Comparison of ENCODE assay signal across 14 mouse cellular contexts in the genomic region with DNA sequence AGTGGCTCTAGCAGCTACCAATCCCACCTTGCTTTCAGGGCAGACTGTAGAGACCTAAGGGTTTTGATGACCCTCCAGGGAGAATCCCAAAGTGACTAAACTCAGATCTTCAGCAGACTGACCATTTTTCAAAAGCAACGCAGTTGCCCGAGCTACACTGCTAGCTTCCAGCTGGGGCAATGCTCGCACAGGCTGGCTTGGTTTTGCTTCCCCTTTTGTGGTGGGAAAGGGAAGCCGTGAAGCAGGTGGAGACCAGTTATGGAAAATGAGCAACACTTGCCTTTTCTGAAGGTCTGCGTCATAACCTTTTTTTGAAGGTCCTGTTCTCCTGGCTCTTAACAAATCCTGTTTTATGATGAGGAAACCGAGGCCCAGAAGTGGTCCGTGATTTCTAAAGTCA.
DNase-seq lines count a peak whose midpoint lies in the region; ATAC-seq lines count a peak whose summit lies in the region.
"Had no signal": no experiment of that assay in that cellular context is flagged by ENCODE, and none has a peak within 500 bp of the region (broad histone marks: within the 10 kb centered on the region; RNA-seq: fewer than 3 reads in every experiment).

No protein-coding gene starts in this region.

- ATAC-seq in megakaryocyte, adult 5-6 weeks (ENCODE audit: poor library complexity, severe bottlenecking), result peak; percentile 86

- no peak overlapping the region for H3K4me3 ChIP-seq in embryonic facial prominence, embryonic 10.5 days
- H3K4me3 ChIP-seq: erythroblast, embryonic 14.5 days; heart, embryonic 12.5 days; limb, embryonic 12.5 days; midbrain, embryonic 12.5 days had no signal

- H3K4me1 ChIP-seq in embryonic facial prominence, embryonic 10.5 days, result no peaks in the 10 kb centered on the region
- H3K4me1 ChIP-seq: heart, embryonic 12.5 days; midbrain, embryonic 12.5 days had no signal

- DNase-seq in kidney, adult 11 months, result peak; percentile 3
- no peak for DNase-seq in kidney, postnatal 4 days
- peak; percentile 83 for DNase-seq in A20 (ENCODE audit: low read depth, low spot score)
- DNase-seq in brain, adult 2 months (ENCODE audit: low read depth, low spot score), result peak; percentile 13
- no peak for DNase-seq in thymus, postnatal 0 days (ENCODE audit: low spot score)
- no peak for DNase-seq in thymus, postnatal 25 days
- DNase-seq in embryonic facial prominence, embryonic 10.5 days (ENCODE audit: low spot score), result no peak
- DNase-seq: kidney, postnatal 36 days; thymus, postnatal 14 days had no signal

- WGBS in embryonic facial prominence, embryonic 10.5 days, result 87% methylated on average over 7 of the region's 7 CpGs

- H3K36me3 ChIP-seq in embryonic facial prominence, embryonic 10.5 days (replicated peaks), result no peaks in the 10 kb centered on the region
- H3K36me3 ChIP-seq: heart, embryonic 12.5 days; limb, embryonic 12.5 days; midbrain, embryonic 12.5 days had no signal

- H3K27ac ChIP-seq in embryonic facial prominence, embryonic 10.5 days (replicated peaks), result no peak overlapping the region
- H3K27ac ChIP-seq: limb, embryonic 12.5 days; midbrain, embryonic 12.5 days had no signal

- 0 out of 2 replicates have a peak, but pooled peaks cover 5% of the 10 kb centered on the region for H3K27me3 ChIP-seq in embryonic facial prominence, embryonic 10.5 days (replicated peaks; ENCODE audit: low read depth, poor library complexity, severe bottlenecking)
- H3K27me3 ChIP-seq: limb, embryonic 12.5 days; midbrain, embryonic 12.5 days had no signal

- H3K9me3 ChIP-seq in embryonic facial prominence, embryonic 10.5 days, result no peaks in the 10 kb centered on the region
- H3K9me3 ChIP-seq: limb, embryonic 12.5 days; midbrain, embryonic 12.5 days had no signal

Comparison
In these comparisons a context has a peak if more than half of its experiments do, and no peak if none do; other contexts are left out.
1. DNase-seq: peak in kidney, adult 11 months (single experiment), A20 (single experiment) and brain, adult 2 months (single experiment); none in kidney, postnatal 4 days (0 of 2), thymus, postnatal 0 days (single experiment), thymus, postnatal 25 days (single experiment) and embryonic facial prominence, embryonic 10.5 days (single experiment).